Mouse (Mus musculus): ENCODE results near the gene Arhgap6. TPM values are rescaled to one million over a fixed set of nuclear protein-coding genes. Genes with fewer than 3 reads are reported as not detected.

Arhgap6 gene
- polyA plus RNA-seq, 1 experiment from 2014 or later, result 2.0 TPM

DNA sequence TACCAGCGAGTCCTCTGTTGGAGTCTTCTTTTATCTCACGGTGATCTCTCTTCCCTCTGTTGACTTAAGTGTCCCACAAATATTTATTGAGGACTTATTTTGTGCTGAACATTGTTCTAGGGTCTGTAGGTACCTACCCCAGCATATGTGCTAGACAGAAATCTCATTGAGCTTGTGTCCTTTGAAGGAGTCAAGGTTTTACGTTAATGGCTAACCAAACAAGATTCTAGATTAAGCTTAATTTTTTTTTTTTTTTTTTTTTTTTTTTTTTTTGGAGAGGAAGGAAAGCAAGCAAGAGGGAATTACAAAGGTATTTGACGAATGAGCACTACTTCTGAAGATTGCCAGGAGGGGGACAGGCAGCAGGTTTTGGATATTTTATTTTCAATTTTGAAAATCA is 242.5 kb downstream of the Arhgap6 start:
- ATAC-seq (ENCODE audit: low read depth), result no peak
- no peaks in the 10 kb centered on the region; the same call in 1 of the 2 replicates for H3K4me1 ChIP-seq (ENCODE audit: control insufficient read depth, low read depth, low read length)
- H3K27me3 ChIP-seq (ENCODE audit: control insufficient read depth, insufficient read depth, low read depth, low read length), result no peaks in the 10 kb centered on the region
- 22% methylated on average over 4 of the region's 4 CpGs for WGBS (ENCODE audit: insufficient replicate concordance)
- peak overlapping the region; percentile 72 for H3K4me2 ChIP-seq (ENCODE audit: low read depth, low read length)
- no peak overlapping the region for H3K9ac ChIP-seq (ENCODE audit: low read depth, low read length)
- H3K27ac ChIP-seq (ENCODE audit: low read length), result no peak overlapping the region
- no peaks in the 10 kb centered on the region for H3K36me3 ChIP-seq (ENCODE audit: control insufficient read depth, insufficient read depth)
- no peaks in the 10 kb centered on the region for H3K9me3 ChIP-seq (replicated peaks; ENCODE audit: control insufficient read depth, low read length)
- peak overlapping the region; percentile 64 for H3K4me3 ChIP-seq (ENCODE audit: low read depth, low read length)

DNA sequence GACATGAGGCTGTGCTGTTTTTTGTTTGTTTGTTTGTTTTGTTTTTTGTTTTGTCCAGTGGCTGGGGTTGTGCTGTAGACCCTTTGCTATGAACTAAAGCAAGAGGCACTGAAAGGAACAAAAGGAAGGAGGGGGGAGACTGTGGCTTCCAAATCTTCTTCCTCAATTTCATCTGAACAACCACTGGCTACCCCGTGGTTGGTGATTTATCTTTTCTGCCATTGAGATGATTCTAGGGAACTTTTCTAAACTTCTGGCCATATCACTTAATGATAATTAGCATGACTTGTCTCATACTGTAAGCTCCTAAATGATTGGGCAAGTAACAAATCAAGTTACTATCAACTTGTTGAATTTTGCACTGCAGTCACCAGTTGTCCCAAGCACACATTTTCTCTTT is 249.0 kb downstream of the Arhgap6 start:
- Histone ChIP-seq H3K4me2 (ENCODE audit: low read depth, low read length) (no peak overlapping the region), H3K9ac (ENCODE audit: low read depth, low read length) (no peak overlapping the region), H3K4me3 (ENCODE audit: low read depth, low read length) (no peak overlapping the region), H3K9me3 (replicated peaks; ENCODE audit: control insufficient read depth, low read length) (no peaks in the 10 kb centered on the region), H3K27me3 (ENCODE audit: control insufficient read depth, insufficient read depth, low read depth, low read length) (no peaks in the 10 kb centered on the region), H3K36me3 (ENCODE audit: control insufficient read depth, insufficient read depth) (no peaks in the 10 kb centered on the region), H3K27ac (ENCODE audit: low read length) (no peak overlapping the region), H3K4me1 (ENCODE audit: control insufficient read depth, low read depth, low read length) (no peaks in the 10 kb centered on the region)
- no peak for ATAC-seq (ENCODE audit: low read depth)
- WGBS (ENCODE audit: insufficient replicate concordance), result 31% methylated on average over 1 of the region's 1 CpGs

DNA sequence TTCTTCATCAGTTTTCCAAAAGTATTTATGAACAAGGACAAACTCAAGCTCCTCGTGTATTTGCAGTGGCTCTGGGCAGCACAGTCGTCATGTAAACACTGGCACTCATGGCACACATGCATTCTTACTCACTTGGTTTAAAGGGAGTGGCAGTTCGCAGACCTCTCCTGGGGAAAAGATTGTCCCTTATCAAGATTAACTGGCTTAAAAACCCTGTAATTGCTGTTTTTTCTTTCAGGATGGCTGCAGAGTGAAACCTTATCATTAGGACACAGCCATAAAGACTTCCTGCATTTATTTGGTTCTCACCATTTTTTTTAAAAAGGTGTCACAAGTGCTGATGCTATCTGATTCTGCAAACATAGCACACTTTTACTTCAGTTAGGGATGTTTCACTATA is 252.7 kb downstream of the Arhgap6 start:
- ATAC-seq (ENCODE audit: low read depth), result peak; percentile 73
- no peaks in the 10 kb centered on the region for H3K9me3 ChIP-seq (replicated peaks; ENCODE audit: control insufficient read depth, low read length)
- 23% methylated on average over 3 of the region's 3 CpGs for WGBS (ENCODE audit: insufficient replicate concordance)

DNA sequence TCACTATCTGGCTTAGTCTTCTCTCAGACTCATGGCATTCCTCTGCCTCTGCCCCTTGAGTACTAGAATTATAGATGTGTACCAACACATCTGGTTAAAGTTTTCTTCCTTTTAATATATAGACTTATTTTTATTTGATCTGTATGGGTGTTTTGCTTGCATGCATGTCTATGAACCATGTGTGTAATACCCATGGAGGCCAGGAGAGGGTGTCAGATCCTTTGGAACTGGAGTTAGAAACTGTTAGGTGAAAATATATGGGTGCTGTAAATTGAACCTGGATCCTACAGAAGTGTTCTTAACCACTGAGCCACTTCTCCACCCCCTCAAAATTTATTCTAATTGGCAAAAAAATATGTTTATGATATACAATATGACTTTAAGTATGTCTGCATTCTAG is 254.7 kb downstream of the Arhgap6 start:
- Histone ChIP-seq H3K9ac (ENCODE audit: low read depth, low read length) (no peak overlapping the region), H3K4me2 (ENCODE audit: low read depth, low read length) (no peak overlapping the region), H3K36me3 (ENCODE audit: control insufficient read depth, insufficient read depth) (no peaks in the 10 kb centered on the region), H3K4me3 (ENCODE audit: low read depth, low read length) (no peak overlapping the region), H3K9me3 (replicated peaks; ENCODE audit: control insufficient read depth, low read length) (no peaks in the 10 kb centered on the region), H3K27ac (ENCODE audit: low read length) (no peak overlapping the region), H3K4me1 (ENCODE audit: control insufficient read depth, low read depth, low read length) (no peaks in the 10 kb centered on the region; the same call in 1 of the 2 replicates), H3K27me3 (ENCODE audit: control insufficient read depth, insufficient read depth, low read depth, low read length) (no peaks in the 10 kb centered on the region)
- ATAC-seq (ENCODE audit: low read depth), result no peak

More for the DNA sequence above, 252.7 kb downstream of the Arhgap6 start:
- H3K4me2 ChIP-seq (ENCODE audit: low read depth, low read length), result peak overlapping the region; percentile 15; the same call in 1 of the 2 replicates
- no peak overlapping the region for H3K4me3 ChIP-seq (ENCODE audit: low read depth, low read length)
- H3K36me3 ChIP-seq (ENCODE audit: control insufficient read depth, insufficient read depth), result no peaks in the 10 kb centered on the region
- no peak overlapping the region for H3K9ac ChIP-seq (ENCODE audit: low read depth, low read length)
- no peak overlapping the region for H3K27ac ChIP-seq (ENCODE audit: low read length)
- no peaks in the 10 kb centered on the region for H3K27me3 ChIP-seq (ENCODE audit: control insufficient read depth, insufficient read depth, low read depth, low read length)
- no peaks in the 10 kb centered on the region for H3K4me1 ChIP-seq (ENCODE audit: control insufficient read depth, low read depth, low read length)

DNA sequence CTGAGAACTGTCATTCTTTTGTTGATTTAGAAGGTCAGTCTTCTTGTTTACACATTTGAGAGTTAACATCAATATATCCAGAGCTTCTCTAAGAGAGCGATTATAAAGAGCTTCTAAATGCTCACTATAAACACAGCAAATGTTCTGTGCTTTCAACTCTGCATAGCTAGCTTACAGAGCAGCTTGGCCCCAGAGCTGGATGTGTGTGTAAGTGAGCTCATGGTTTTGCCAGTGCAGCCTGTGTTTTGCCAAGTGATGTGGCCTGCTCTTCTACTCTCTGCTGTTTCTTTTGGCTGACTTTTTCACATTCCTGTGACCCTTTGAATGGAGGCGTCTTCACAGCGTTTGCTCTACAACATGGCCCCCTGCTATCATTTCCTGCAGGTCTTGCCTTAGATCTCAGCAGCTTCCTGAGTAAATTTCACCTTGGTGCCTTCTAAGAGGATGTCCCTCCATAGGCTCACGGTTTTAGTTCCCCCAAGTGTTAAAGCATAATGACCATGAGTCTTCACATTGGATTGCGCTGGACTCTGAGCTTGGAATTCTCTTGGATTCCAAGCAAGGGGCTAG is 259.1 kb downstream of the Arhgap6 start:
- Histone ChIP-seq H3K9ac (ENCODE audit: low read depth, low read length) (no peak overlapping the region), H3K36me3 (ENCODE audit: control insufficient read depth, insufficient read depth) (no peaks in the 10 kb centered on the region), H3K27me3 (ENCODE audit: control insufficient read depth, insufficient read depth, low read depth, low read length) (no peaks in the 10 kb centered on the region), H3K27ac (ENCODE audit: low read length) (no peak overlapping the region), H3K4me3 (ENCODE audit: low read depth, low read length) (no peak overlapping the region), H3K4me1 (ENCODE audit: control insufficient read depth, low read depth, low read length) (no peaks in the 10 kb centered on the region; the same call in 1 of the 2 replicates), H3K9me3 (replicated peaks; ENCODE audit: control insufficient read depth, low read length) (no peaks in the 10 kb centered on the region), H3K4me2 (ENCODE audit: low read depth, low read length) (no peak overlapping the region)
- ATAC-seq (ENCODE audit: low read depth), result no peak
- 24% methylated on average over 5 of the region's 5 CpGs for WGBS (ENCODE audit: insufficient replicate concordance)

DNA sequence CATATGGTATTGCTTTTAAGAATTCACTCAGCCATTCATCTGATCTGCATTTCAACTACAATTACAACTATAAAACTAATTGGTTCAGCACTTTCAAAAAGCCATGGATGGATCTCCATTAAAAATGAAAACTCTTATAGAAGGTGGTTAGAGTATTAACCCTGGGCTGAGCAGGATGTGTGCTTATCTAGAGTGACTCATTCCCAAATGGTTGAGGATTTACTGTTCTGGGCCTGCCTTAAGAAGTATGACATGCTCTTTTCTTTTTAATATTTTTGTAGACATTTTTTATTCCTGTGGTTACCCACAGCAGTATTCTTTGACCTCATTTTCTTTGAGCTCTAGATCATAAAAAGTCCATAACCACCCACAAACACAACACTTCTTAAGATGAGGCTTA is 267.7 kb downstream of the Arhgap6 start:
- Histone ChIP-seq H3K9ac (ENCODE audit: low read depth, low read length) (no peak overlapping the region), H3K36me3 (ENCODE audit: control insufficient read depth, insufficient read depth) (no peaks in the 10 kb centered on the region), H3K4me3 (ENCODE audit: low read depth, low read length) (no peak overlapping the region), H3K4me2 (ENCODE audit: low read depth, low read length) (no peak overlapping the region), H3K4me1 (ENCODE audit: control insufficient read depth, low read depth, low read length) (no peaks in the 10 kb centered on the region), H3K27ac (ENCODE audit: low read length) (no peak overlapping the region), H3K9me3 (replicated peaks; ENCODE audit: control insufficient read depth, low read length) (no peaks in the 10 kb centered on the region), H3K27me3 (ENCODE audit: control insufficient read depth, insufficient read depth, low read depth, low read length) (no peaks in the 10 kb centered on the region)
- no peak for ATAC-seq (ENCODE audit: low read depth)

DNA sequence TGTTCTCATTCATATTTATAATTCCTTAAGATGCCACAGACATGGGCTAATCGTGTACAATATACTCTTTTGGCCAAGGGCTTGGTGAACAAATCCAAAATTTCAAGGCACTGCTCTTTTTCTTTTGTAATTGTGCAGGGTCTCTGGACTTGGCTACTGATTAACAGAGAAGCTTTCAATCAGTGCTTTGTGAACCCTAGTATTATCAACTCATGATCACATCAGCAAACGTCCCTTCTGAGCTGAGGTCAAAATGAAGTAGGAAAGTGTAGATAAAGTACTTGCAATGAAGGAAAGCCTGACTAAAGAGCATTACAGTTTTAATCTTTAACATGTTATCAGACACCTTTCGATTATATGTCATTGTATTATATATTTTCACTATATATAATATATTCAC is 270.4 kb downstream of the Arhgap6 start:
- Histone ChIP-seq H3K9ac (ENCODE audit: low read depth, low read length) (no peak overlapping the region), H3K36me3 (ENCODE audit: control insufficient read depth, insufficient read depth) (no peaks in the 10 kb centered on the region), H3K27me3 (ENCODE audit: control insufficient read depth, insufficient read depth, low read depth, low read length) (no peaks in the 10 kb centered on the region), H3K4me2 (ENCODE audit: low read depth, low read length) (no peak overlapping the region), H3K4me1 (ENCODE audit: control insufficient read depth, low read depth, low read length) (no peaks in the 10 kb centered on the region), H3K27ac (ENCODE audit: low read length) (no peak overlapping the region), H3K9me3 (replicated peaks; ENCODE audit: control insufficient read depth, low read length) (no peaks in the 10 kb centered on the region), H3K4me3 (ENCODE audit: low read depth, low read length) (no peak overlapping the region)
- ATAC-seq (ENCODE audit: low read depth), result 0 out of 2 replicates have a peak, but pooled peaks have one; percentile 32
- whole genome bisulfite sequencing (ENCODE audit: insufficient replicate concordance), result 43% methylated on average over 3 of the region's 3 CpGs

DNA sequence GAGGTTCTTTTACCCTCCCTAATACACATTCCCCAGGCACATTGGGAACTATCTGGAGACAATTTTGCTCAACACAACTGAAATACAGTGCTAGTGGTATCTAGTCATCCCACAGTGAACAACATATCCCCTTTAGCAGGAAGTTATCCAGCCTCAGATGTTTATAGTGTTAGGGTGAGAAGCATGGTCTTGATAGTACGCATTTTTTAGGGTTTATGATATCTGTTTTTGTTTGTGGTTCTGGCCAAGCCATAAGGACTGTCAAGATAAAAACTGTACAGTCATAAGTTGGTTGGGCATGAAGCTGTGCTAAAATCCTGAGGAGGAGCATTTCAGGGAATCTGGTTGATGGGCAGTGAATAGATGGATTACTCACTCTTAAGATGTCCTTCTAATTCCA is 271.0 kb downstream of the Arhgap6 start:
- peak; percentile 41; the same call in 1 of the 2 replicates for ATAC-seq (ENCODE audit: low read depth)
- H3K27me3 ChIP-seq (ENCODE audit: control insufficient read depth, insufficient read depth, low read depth, low read length), result no peaks in the 10 kb centered on the region
- no peak overlapping the region for H3K9ac ChIP-seq (ENCODE audit: low read depth, low read length)
- H3K4me1 ChIP-seq (ENCODE audit: control insufficient read depth, low read depth, low read length), result no peaks in the 10 kb centered on the region
- no peak overlapping the region for H3K4me2 ChIP-seq (ENCODE audit: low read depth, low read length)
- 40% methylated on average over 1 of the region's 1 CpGs for WGBS (ENCODE audit: insufficient replicate concordance)
- H3K9me3 ChIP-seq (replicated peaks; ENCODE audit: control insufficient read depth, low read length), result no peaks in the 10 kb centered on the region
- no peak overlapping the region for H3K4me3 ChIP-seq (ENCODE audit: low read depth, low read length)
- no peaks in the 10 kb centered on the region for H3K36me3 ChIP-seq (ENCODE audit: control insufficient read depth, insufficient read depth)
- no peak overlapping the region for H3K27ac ChIP-seq (ENCODE audit: low read length)

DNA sequence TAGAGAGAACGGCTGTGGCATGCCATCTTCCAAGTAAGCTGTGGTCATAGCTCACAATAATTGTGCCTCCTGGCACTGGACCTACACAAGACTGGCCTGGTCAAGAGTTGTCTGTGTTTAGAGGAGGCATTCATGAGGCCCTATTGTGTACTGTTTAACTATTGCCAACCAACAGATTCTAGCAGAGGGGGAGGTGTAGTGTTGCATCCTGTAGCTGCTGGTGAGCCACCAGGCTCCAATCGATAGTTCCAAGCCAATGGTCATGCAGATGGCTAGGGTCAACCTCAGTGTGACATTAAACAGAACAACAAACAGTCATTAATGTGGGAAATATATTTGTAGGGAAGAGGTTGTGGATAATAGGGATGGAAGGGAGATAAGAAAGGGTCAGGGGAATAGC is 280.1 kb downstream of the Arhgap6 start:
- no peak overlapping the region for H3K27ac ChIP-seq (ENCODE audit: low read length)

More for the DNA sequence above, 280.1 kb downstream of the Arhgap6 start:
- peak; percentile 60 for ATAC-seq (ENCODE audit: low read depth)
- no peaks in the 10 kb centered on the region for H3K36me3 ChIP-seq (ENCODE audit: control insufficient read depth, insufficient read depth)
- no peak overlapping the region for H3K9ac ChIP-seq (ENCODE audit: low read depth, low read length)
- H3K4me1 ChIP-seq (ENCODE audit: control insufficient read depth, low read depth, low read length), result no peaks in the 10 kb centered on the region
- H3K4me3 ChIP-seq (ENCODE audit: low read depth, low read length), result no peak overlapping the region
- no peaks in the 10 kb centered on the region for H3K27me3 ChIP-seq (ENCODE audit: control insufficient read depth, insufficient read depth, low read depth, low read length)
- WGBS (ENCODE audit: insufficient replicate concordance), result 64% methylated on average over 2 of the region's 2 CpGs
- H3K4me2 ChIP-seq (ENCODE audit: low read depth, low read length), result no peak overlapping the region
- H3K9me3 ChIP-seq (replicated peaks; ENCODE audit: control insufficient read depth, low read length), result no peaks in the 10 kb centered on the region

Measured in liver, embryonic 16.5 days (tissue).